Mouse (Mus musculus): ENCODE data around the gene Ptgr2.
A peak's percentile ranks its signal among the peaks of the same experiment; 100 is the strongest.
"Not testable (repeated sequence)": the region's sequence is repeated elsewhere in the genome, so short reads cannot be mapped to it uniquely, and the experiment has no call there.

The Ptgr2 gene

GRCm38 (mm10) chr12:84284885-84285592 lies at the start of gene Ptgr2:
Gene Ptgr2, plus strand, starts transcription at chr12:84285232.
- DNase-seq, result peak; percentile 83 to 89

DNA sequence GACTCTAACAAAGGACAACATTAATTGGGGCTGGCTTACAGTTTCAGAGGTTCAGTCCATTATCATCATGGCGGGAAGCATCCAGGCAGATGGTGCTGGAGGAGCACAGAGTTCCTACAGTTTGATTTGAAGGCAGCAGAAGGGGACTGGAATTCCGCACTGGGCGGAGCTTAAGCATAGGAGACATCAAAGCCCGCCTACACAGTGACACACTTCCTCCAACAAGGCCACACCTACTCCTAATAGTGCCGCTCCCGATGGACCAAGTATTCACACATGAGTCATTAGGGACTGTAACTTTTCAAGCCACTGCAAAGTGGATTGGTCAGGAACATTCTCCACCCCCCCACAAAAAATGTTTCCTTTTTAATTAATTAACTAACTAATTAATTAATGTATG lies 49.5 kb upstream of the Ptgr2 start:
- DNase-seq, result no peak

- DNase-seq, result no peak
Measured at GRCm38 (mm10) chr12:84235981-84236752, 48.9 kb upstream of the Ptgr2 start.

DNA sequence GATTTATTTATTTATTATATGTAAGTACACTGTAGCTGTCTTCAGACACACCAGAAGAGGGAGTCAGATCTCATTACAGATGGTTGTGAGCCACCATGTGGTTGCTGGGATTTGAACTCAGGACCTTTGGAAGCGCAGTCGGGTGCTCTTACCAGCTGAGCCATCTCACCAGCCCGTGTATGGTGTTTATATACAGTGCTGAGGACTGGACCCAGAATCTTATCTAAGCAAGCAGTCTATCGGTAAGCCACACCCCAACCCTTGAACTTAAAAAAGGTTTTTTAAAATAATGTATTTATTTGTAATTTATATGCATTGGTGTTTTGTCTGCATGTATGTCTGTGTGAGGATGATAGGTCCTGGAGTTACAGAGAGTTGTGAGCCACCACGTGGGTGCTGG lies 48.0 kb upstream of the Ptgr2 start:
- not testable (repeated sequence) for DNase-seq

DNA sequence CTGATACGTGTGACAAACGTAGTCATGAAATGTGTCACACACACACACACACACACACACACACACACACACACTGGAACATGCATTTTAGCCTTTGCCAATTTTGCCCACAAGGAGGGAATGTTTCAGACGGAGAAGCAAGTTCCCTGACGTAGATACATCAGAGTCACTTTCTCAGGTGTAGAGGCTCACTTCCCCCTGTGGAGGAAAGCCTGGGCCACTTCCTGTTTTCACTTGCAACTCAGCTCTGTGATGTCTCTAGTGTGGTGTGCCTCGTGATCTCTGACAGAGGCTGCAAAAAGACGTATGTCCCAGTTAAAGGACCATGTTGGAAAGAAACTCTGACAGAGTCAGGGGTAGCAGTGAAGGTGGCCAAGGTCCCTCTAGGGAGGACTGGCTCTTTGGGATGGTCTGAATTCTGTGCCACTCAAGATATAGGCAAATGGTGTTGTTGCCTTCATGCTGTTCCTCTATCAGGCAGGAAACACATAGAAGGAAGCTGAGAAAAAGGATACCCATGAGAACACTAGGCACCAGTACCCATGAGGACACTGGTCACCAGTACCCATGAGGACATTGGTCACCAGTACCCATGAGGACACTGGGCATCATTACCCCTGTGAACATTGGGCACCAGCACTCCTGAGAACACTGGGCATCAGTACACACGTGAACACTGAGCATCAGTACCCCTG lies 41.8 kb upstream of the Ptgr2 start:
- DNase-seq, result peak; percentile 62 to 67

DNA sequence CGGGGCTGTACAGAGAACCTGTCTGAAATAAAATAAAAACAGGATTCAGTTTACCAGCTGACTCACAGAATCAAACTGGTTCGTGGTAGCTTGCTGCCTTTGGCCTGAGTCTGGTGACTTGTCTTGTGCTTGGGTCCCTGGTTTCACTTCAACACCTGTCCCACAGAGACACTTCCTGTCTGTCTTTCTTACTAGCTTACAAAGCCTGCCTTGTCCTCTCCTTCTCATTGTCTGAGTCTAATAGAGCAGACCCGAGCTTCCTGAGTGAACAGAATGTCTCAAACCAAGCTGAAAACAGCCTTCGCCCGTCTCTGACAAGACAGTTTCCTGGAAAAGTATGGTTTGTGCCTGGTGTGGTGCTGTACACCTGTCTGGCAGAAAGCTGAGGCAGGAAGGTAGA lies 39.3 kb upstream of the Ptgr2 start:
- peak; percentile 32 to 39 for DNase-seq

- DNase-seq, result peak; percentile 47 to 63
Measured at GRCm38 (mm10) chr12:84249217-84249616, 35.8 kb upstream of the Ptgr2 start.

DNA sequence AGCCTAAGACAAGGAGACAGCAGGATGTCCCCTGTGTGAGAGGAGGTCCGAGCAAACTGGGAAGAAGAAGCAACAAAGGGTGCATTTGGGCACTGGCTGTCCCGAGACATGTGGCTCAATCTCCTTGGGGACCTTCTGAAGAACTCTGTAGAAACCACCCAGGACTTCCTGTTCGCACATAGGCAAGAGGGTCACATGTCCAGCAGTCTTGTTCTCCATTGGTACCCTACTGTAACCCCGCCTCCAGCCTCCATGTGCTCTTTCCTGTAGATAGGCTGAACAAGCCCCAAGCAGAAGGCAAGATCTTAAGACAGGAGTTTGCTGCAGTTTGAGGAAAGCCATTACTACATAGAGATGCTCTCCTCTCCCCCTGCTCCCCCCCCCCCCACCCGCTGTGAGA lies 32.2 kb upstream of the Ptgr2 start:
- DNase-seq, result peak; percentile 35 to 37

DNA sequence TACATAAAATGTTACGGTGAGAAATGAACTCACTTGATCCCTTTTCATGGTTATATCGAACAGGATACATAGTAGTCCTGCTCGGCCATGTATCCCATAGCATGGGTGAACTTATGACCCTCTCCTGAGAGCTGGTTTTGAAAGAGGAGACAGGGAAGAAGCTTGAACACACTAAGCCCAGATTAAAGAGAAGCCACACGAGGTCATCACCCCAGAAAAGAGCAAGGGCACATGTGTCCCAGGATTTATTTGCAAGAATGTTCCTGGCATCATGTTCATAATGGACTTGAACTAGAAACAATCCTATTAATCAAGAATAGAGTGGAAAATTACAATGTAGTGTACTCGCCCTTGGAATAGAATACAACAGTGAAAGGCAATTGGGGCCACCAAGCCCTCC lies 30.1 kb upstream of the Ptgr2 start:
- no peak for DNase-seq

- no peak for DNase-seq
Measured at GRCm38 (mm10) chr12:84260363-84260762, 24.7 kb upstream of the Ptgr2 start.

GRCm38 (mm10) chr12:84267264-84267663 lies 17.8 kb upstream of the Ptgr2 start:
- DNase-seq, result no peak

DNA sequence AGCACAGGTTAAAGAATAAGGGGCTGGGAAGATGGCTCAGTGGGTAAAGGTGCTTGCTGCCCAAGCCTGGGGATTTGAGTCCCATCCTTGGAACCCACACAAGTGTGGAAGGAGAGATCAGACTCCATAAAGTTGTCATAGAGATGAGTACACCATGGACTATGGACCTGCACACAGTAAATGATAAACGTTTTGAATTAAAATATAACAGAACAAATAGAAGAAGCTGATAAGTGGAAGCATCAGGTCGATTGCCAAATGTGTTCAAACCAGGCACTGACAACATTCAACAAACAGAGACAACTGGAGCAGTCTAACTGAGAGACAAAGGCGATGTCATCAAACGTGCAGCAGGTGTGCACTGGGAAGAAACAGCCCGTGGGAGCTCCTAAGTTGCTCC lies 11.7 kb upstream of the Ptgr2 start:
- no peak for DNase-seq

DNA sequence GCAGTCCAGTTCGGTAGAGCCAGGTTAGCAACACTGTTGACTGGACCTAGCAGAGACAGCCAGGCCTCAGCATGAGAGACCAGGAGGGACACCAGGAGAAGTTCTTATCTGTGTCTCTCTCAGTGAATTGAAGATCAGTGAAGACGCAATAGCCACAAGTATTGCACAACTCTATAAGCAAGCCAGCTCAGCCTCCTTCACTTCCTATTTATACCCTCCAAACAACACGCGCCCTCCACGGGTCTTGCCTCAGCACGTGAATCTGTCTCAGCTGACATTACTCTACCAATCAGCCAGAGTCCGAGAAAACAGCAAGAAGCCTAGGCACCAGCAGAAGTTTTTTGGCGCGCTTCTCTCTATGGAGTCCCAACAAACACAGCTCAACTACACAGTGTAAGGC lies 9.7 kb upstream of the Ptgr2 start:
- DNase-seq, result no peak

GRCm38 (mm10) chr12:84276288-84276687 lies 8.7 kb upstream of the Ptgr2 start:
- no peak for DNase-seq

DNA sequence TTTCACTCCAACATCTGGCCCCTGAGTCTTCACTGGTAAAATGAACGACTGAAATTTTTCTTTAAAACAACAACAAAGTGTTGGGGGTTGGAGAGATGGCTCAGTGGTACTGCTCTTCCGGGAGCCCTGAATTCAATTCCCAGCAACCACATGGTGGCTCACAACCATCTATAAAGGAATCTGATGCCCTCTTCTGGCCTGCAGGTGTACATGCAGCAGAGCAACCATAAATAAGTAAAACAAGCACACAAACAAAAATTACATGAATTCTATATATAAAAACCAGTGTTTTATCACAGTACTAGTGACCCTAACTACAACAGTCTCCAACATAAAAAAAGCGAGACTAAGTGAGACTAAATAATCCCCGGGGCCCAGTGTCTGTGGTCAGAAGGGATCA lies 8.2 kb upstream of the Ptgr2 start:
- DNase-seq, result no peak

GRCm38 (mm10) chr12:84277832-84278231 lies 7.2 kb upstream of the Ptgr2 start:
- DNase-seq, result no peak

DNA sequence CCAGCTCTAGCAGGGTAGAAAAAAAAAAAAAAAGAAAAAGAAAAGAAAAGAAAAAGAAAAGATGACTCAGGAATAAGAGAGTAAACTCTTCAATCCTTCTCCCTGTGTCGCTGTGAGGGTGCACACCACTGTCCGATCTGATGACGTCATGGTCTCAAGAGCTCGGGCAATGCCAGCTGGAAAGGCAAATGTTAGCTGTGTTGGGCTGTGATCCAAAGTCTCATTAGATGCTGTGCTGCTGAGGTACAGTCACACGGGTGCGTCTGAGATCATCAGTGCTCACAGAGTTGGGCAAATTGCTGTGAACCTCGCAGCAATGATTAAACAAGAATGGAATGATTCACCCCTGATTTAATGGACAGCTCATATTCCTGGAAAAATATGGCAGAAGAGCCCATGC lies 6.1 kb upstream of the Ptgr2 start:
- no peak for DNase-seq

DNA sequence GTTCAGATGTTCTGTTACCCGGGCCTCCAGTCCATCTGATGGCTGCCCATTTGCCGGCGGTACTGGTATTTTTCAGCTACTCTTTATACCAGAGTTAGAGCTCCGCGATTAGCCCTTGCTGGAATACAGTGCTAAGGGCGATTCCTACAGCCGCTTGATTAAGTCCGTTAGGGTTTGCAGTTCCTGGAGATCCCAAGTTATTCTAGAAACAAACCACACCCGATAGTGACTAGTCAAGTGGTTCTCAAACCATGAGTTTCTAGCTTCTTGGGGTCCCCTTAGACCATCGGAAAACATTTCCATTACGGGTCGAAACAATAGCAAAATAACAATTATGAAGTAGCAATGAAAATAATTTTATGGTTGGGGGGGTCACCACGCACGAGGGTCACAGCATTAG lies 641 bp upstream of the Ptgr2 start:
- no peak for DNase-seq

GRCm38 (mm10) chr12:84285593-84285968 lies 549 bp downstream of the Ptgr2 start:
- no peak for DNase-seq

GRCm38 (mm10) chr12:84288461-84288860 lies 3.4 kb downstream of the Ptgr2 start:
- peak; percentile 28 to 65 for DNase-seq

DNA sequence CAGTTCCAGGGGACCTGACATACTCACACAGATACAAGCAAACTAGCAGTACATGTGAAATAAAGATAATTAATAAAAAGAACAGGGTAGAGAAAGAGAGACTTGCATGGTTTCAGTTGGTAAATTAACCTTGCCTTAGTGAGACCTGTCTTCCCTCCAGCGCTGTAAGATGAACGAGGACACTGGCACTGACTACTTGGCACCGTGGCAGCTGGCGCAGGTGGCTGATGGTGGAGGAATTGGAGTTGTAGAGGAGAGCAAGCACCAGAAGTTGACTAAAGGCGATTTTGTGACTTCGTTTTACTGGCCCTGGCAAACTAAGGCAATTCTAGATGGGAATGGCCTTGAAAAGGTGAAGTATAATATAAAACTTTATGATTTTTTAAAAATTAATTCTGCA lies 12.8 kb downstream of the Ptgr2 start:
- no peak for DNase-seq

DNA sequence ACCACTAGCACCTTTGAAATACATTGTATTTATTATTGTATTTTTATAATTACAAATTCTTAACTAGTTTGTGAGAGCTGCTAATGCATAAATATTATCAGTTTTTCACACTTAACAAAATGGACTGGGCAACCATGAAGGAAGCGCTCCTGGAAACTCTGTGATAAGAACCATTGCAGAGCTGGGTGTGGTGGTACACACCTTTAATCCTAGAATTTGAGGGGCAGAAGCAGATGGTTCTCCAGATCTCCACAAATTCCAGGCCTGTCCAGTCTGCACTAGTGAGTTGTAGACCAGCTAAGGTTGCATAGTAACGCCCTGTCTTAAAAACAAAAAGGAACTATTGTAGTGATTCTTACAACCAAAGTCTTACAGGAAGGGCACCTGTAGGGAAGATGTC lies 14.2 kb downstream of the Ptgr2 start:
- no peak for DNase-seq

GRCm38 (mm10) chr12:84304101-84304500 lies 19.1 kb downstream of the Ptgr2 start:
- DNase-seq, result no peak

DNA sequence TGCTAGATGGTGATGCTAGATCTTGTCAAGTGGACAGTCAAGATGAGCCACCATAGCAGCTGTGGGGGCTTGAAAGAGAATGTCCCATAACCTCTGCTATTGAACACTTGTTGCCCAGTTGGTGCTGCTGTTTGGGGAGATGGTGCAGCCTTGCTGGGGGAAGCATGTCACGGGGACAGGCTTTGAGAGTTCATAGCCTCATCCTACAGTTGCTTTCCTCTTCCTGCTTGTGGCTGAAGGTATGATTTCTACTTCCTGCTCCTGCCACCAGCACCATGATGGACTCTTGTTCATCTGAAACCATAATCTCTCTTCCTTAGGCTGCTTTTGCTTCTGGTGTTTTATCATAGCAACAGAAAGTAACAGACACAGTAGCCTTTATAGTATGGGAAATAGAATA lies 19.5 kb downstream of the Ptgr2 start:
- DNase-seq, result no peak

Data from spleen, adult 18-20 months (tissue).